Comparison of ENCODE assay signal across 8 mouse cellular contexts in genomic region chr17:56585171-56585821, GRCm38 (mm10). TPM values are rescaled to one million over a fixed set of nuclear protein-coding genes. Genes with fewer than 3 reads are reported as not detected.
A peak's percentile ranks its signal among the peaks of the same experiment; 100 is the strongest.
DNase-seq lines count a peak whose midpoint lies in the region; ATAC-seq and TF ChIP-seq lines count a peak whose summit lies in the region.

No protein-coding gene starts in this region.

- peak; percentile 29; the same call in 1 of the 2 replicates for ATAC-seq in cerebellum, adult (ENCODE audit: insufficient number of reproducible peaks, low FRiP score, low TSS enrichment)
- peak; percentile 23 for ATAC-seq in Patski
- ATAC-seq in embryonic facial prominence, embryonic 15.5 days (ENCODE audit: insufficient number of reproducible peaks, low FRiP score, low TSS enrichment, low read depth), result no peak
- 0 out of 2 replicates have a peak, but pooled peaks have one; percentile 11 for ATAC-seq in limb, embryonic 15.5 days (ENCODE audit: insufficient number of reproducible peaks, low FRiP score, low TSS enrichment, low read depth)
- ATAC-seq in midbrain, embryonic 16.5 days, result peak; percentile 34

- peak overlapping the region; percentile 88 for H3K9ac ChIP-seq in embryonic facial prominence, embryonic 15.5 days
- peak overlapping the region; percentile 78 for H3K9ac ChIP-seq in limb, embryonic 15.5 days
- peak overlapping the region; percentile 87 for H3K9ac ChIP-seq in midbrain, embryonic 16.5 days (ENCODE audit: low read depth, low read length)

- peak overlapping the region; percentile 93 for H3K4me3 ChIP-seq in embryonic facial prominence, embryonic 15.5 days (replicated peaks)
- peak overlapping the region; percentile 95 for H3K4me3 ChIP-seq in limb, embryonic 15.5 days
- H3K4me3 ChIP-seq in midbrain, embryonic 16.5 days (ENCODE audit: low read depth, low read length), result peak overlapping the region; percentile 74

- H3K27me3 ChIP-seq in Patski, result no peaks in the 10 kb centered on the region
- no peaks in the 10 kb centered on the region for H3K27me3 ChIP-seq in embryonic facial prominence, embryonic 15.5 days
- H3K27me3 ChIP-seq in limb, embryonic 15.5 days, result no peaks in the 10 kb centered on the region
- no peaks in the 10 kb centered on the region for H3K27me3 ChIP-seq in midbrain, embryonic 16.5 days (ENCODE audit: control insufficient read depth, insufficient read depth, low read depth, low read length)
- H3K27me3 ChIP-seq in splenic B cell, adult 2 months (ENCODE audit: control insufficient read depth, insufficient read depth, low read length, poor library complexity, severe bottlenecking), result no peaks in the 10 kb centered on the region

- in situ Hi-C loops in Patski (cut with MboI; ENCODE audit: low pct_unique_long_range_greater_than_20kb), result no loop called here

- TF ChIP-seq CTCF in Patski (IDR thresholded peaks at IDR 0.05), result no peak

- no peak for DNase-seq in cerebellum, adult 9-10 months
- DNase-seq in Patski (ENCODE audit: low read depth, low spot score), result no peak
- peak; percentile 61 for DNase-seq in heart, postnatal 4 days
- peak; percentile 80 for DNase-seq in splenic B cell, adult 2 months (ENCODE audit: low read depth, low spot score)

- peak overlapping the region; percentile 71 for H3K4me2 ChIP-seq in embryonic facial prominence, embryonic 15.5 days (replicated peaks)
- peak overlapping the region; percentile 63 for H3K4me2 ChIP-seq in limb, embryonic 15.5 days
- peak overlapping the region; percentile 72 for H3K4me2 ChIP-seq in midbrain, embryonic 16.5 days (ENCODE audit: low read length)

- H3K9me3 ChIP-seq in embryonic facial prominence, embryonic 15.5 days (replicated peaks), result no peaks in the 10 kb centered on the region
- no peaks in the 10 kb centered on the region for H3K9me3 ChIP-seq in limb, embryonic 15.5 days
- H3K9me3 ChIP-seq in midbrain, embryonic 16.5 days (replicated peaks; ENCODE audit: control insufficient read depth, low read length, poor library complexity, severe bottlenecking), result no peaks in the 10 kb centered on the region

- peaks cover 66% of the 10 kb centered on the region for H3K4me1 ChIP-seq in embryonic facial prominence, embryonic 15.5 days
- H3K4me1 ChIP-seq in limb, embryonic 15.5 days, result peaks cover 48% of the 10 kb centered on the region
- peaks cover 41% of the 10 kb centered on the region for H3K4me1 ChIP-seq in midbrain, embryonic 16.5 days (ENCODE audit: control insufficient read depth, insufficient read depth, low read length)

- H3K27ac ChIP-seq in embryonic facial prominence, embryonic 15.5 days (replicated peaks), result peak overlapping the region; percentile 97
- peak overlapping the region; percentile 95 for H3K27ac ChIP-seq in limb, embryonic 15.5 days
- H3K27ac ChIP-seq in midbrain, embryonic 16.5 days (ENCODE audit: low read length), result peak overlapping the region; percentile 94

- POLR2A ChIA-PET in Patski (lab: Charles Lee), result interaction anchor here (0.7 to 1.8 kb wide), 3 partner anchors 29 to 280 kb away, joined by 3 to 5 read pairs (median 3); no protein-coding TSS in a partner anchor

- H3K36me3 ChIP-seq in embryonic facial prominence, embryonic 15.5 days, result peaks cover 64% of the 10 kb centered on the region
- peaks cover 66% of the 10 kb centered on the region for H3K36me3 ChIP-seq in limb, embryonic 15.5 days
- H3K36me3 ChIP-seq in midbrain, embryonic 16.5 days (ENCODE audit: control insufficient read depth, insufficient read depth, low read length), result peaks cover 12% of the 10 kb centered on the region
- peaks cover 7% of the 10 kb centered on the region for H3K36me3 ChIP-seq in splenic B cell, adult 2 months (ENCODE audit: control insufficient read depth, insufficient read depth, low read length, poor library complexity, severe bottlenecking)

- CTCF ChIA-PET in Patski (lab: Charles Lee), result interaction anchor here (1.1 to 1.5 kb wide), 2 partner anchors 22 to 84 kb away, joined by 3 to 4 read pairs; no protein-coding TSS in a partner anchor

- WGBS in embryonic facial prominence, embryonic 15.5 days, result under 1% methylated on average over 61 of the region's 61 CpGs
- under 1% methylated on average over 61 of the region's 61 CpGs for WGBS in limb, embryonic 15.5 days
- WGBS in midbrain, embryonic 16.5 days, result under 1% methylated on average over 59 of the region's 61 CpGs

RNA-seq across cellular contexts. Expression of gene Safb, which starts 0.7 kb away (rescaled TPM):
- polyA plus RNA-seq in Patski (2021), result 159 TPM
- 101 and 109 TPM in 2 replicates for polyA plus RNA-seq in embryonic facial prominence, embryonic 15.5 days (2015; fragmentation: Nextera tagmentation; extraction: Ambion mirVana)
- total RNA-seq in heart, postnatal 4 days (2021), result 10 to 100 TPM; 89.2 to 92.5 TPM
- 80.6 and 94.2 TPM in 2 replicates for polyA plus RNA-seq in limb, embryonic 15.5 days (2015; fragmentation: Nextera tagmentation; extraction: Ambion mirVana)
- 121 and 122 TPM in 2 replicates for polyA plus RNA-seq in midbrain, embryonic 16.5 days (2015; fragmentation: Nextera tagmentation; extraction: Ambion mirVana)

RNA-seq across cellular contexts. Expression of gene Safb2, which starts 0.9 kb away (rescaled TPM):
- polyA plus RNA-seq in Patski (2021), result 127 TPM
- polyA plus RNA-seq in embryonic facial prominence, embryonic 15.5 days (2015; fragmentation: Nextera tagmentation; extraction: Ambion mirVana), result 87.5 and 98.4 TPM in 2 replicates
- 10 to 100 TPM; 69.2 to 70.0 TPM for total RNA-seq in heart, postnatal 4 days (2021)
- 74.5 and 75.6 TPM in 2 replicates for polyA plus RNA-seq in limb, embryonic 15.5 days (2015; fragmentation: Nextera tagmentation; extraction: Ambion mirVana)
- 63.2 and 70.6 TPM in 2 replicates for polyA plus RNA-seq in midbrain, embryonic 16.5 days (2015; fragmentation: Nextera tagmentation; extraction: Ambion mirVana)

RNA-seq across cellular contexts. Expression of gene 2410015M20Rik, which starts 24.3 kb away (rescaled TPM):
- polyA plus RNA-seq in Patski (2021), result 323 TPM
- 262 and 270 TPM in 2 replicates for polyA plus RNA-seq in embryonic facial prominence, embryonic 15.5 days (2015; fragmentation: Nextera tagmentation; extraction: Ambion mirVana)
- total RNA-seq in heart, postnatal 4 days (2021), result 100 to 1,000 TPM; 295 to 325 TPM
- polyA plus RNA-seq in limb, embryonic 15.5 days (2015; fragmentation: Nextera tagmentation; extraction: Ambion mirVana), result 257 and 269 TPM in 2 replicates
- 171 and 182 TPM in 2 replicates for polyA plus RNA-seq in midbrain, embryonic 16.5 days (2015; fragmentation: Nextera tagmentation; extraction: Ambion mirVana)

RNA-seq across cellular contexts. Expression of gene Rpl36, which starts 27.9 kb away (rescaled TPM):
- polyA plus RNA-seq in Patski (2021), result 1,365 TPM
- 1,900 and 1,905 TPM in 2 replicates for polyA plus RNA-seq in embryonic facial prominence, embryonic 15.5 days (2015; fragmentation: Nextera tagmentation; extraction: Ambion mirVana)
- total RNA-seq in heart, postnatal 4 days (2021), result 100 to 1,000 TPM; 921 to 984 TPM
- polyA plus RNA-seq in limb, embryonic 15.5 days (2015; fragmentation: Nextera tagmentation; extraction: Ambion mirVana), result 1,472 and 1,900 TPM in 2 replicates
- polyA plus RNA-seq in midbrain, embryonic 16.5 days (2015; fragmentation: Nextera tagmentation; extraction: Ambion mirVana), result 789 and 838 TPM in 2 replicates

RNA-seq across cellular contexts. Expression of gene Gm20219, which starts 31.1 kb away (rescaled TPM):
- 1.5 TPM for polyA plus RNA-seq in Patski (2021)
- 13.1 and 16.5 TPM in 2 replicates for polyA plus RNA-seq in embryonic facial prominence, embryonic 15.5 days (2015; fragmentation: Nextera tagmentation; extraction: Ambion mirVana)
- total RNA-seq in heart, postnatal 4 days (2021), result under 1 TPM; 0.54 to 0.71 TPM
- polyA plus RNA-seq in limb, embryonic 15.5 days (2015; fragmentation: Nextera tagmentation; extraction: Ambion mirVana), result 16.2 and 16.6 TPM in 2 replicates
- 0.95 and 1.3 TPM in 2 replicates for polyA plus RNA-seq in midbrain, embryonic 16.5 days (2015; fragmentation: Nextera tagmentation; extraction: Ambion mirVana)

Comparison
In these comparisons a context has a peak if more than half of its experiments do, and no peak if none do; other contexts are left out.
1. DNase-seq: peak in heart, postnatal 4 days (single experiment) and splenic B cell, adult 2 months (single experiment); none in cerebellum, adult 9-10 months (single experiment) and Patski (single experiment).
2. Peak in every context shown above with its lines, with median percentiles within 50 percentile points of each other: H3K27ac ChIP-seq, H3K4me2 ChIP-seq, H3K4me3 ChIP-seq and H3K9ac ChIP-seq.